Mouse (Mus musculus): Measurements from ENCODE around the gene Iyd. TPM values are rescaled to one million over a fixed set of nuclear protein-coding genes. Genes with fewer than 3 reads are reported as not detected.
A peak's percentile ranks its signal among the peaks of the same experiment; 100 is the strongest.

Gene Iyd
- polyA plus RNA-seq, 1 experiment from 2014 or later, result 16.0 TPM

DNA sequence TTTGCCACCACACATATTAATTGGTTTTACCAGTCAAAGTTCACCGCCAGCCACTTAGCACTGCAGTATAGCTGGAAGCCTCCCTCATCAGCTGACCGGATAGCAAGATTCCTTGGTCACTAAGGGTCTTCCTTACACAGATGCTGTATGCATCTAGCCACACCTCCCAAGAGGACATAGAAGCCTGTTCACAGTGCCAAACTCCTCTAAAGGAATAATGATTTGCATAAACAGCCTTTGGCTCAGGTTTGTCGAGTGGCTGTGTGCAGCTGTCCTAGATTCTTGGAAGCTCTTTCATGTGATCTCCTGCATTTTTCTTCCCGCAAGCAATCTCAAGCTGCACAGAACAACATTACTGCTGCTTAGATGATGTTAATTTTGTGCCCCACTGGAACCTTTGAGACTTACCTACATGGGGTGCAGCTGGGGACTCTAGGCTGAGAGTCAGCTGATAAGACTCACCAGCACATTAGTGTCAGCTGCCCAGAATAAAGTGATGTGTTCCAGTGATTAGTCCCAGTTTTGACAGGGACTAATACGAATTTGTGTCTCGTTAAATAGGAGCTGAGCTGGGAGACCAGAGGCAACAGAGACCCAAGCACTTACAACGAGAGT is 30.3 kb upstream of the Iyd start:
- WGBS, result 67% methylated on average over 7 of the region's 7 CpGs
- Histone ChIP-seq H3K27ac (no peak overlapping the region), H3K9ac (ENCODE audit: low read depth, low read length) (no peak overlapping the region), H3K4me3 (replicated peaks; ENCODE audit: low read depth, low read length) (no peak overlapping the region), H3K27me3 (ENCODE audit: insufficient read depth, low read length) (no peaks in the 10 kb centered on the region), H3K4me2 (ENCODE audit: low read length) (no peak overlapping the region), H3K36me3 (ENCODE audit: insufficient read depth, low read length) (no peaks in the 10 kb centered on the region), H3K9me3 (replicated peaks; ENCODE audit: low read length) (no peaks in the 10 kb centered on the region), H3K4me1 (replicated peaks; ENCODE audit: insufficient read depth, low read length) (no peaks in the 10 kb centered on the region)
- ATAC-seq (replicated peaks; ENCODE audit: low FRiP score, low read depth), result no peak
- TF ChIP-seq CTCF (IDR thresholded peaks at IDR 0.05; ENCODE audit: low read depth), result no peak
- DNase-seq (ENCODE audit: low spot score), result no peak

DNA sequence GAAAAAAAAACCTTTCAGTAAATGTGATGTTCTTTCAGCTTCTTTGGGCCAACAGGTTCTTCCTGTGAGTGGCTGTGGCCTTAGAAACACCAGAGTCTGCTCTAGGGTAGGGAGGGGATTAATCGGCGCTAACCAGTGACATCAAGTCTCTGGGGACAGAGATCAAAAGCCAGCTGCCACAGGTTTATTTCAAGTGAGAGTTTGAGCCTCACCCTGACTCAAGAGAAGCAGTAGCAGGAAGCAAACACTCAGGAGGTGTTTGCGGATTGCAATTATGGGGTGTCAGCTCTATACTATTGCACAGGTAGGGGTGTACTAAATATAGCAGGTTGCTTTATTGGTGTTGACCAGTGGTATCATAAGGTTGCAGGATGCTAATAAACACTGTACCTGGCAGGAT is 29.6 kb upstream of the Iyd start:
- WGBS, result 76% methylated on average over 3 of the region's 3 CpGs
- no peak overlapping the region for H3K27ac ChIP-seq

GRCm38 (mm10) chr10:3511401-3511800 is 28.6 kb upstream of the Iyd start:
- 47% methylated on average over 3 of the region's 3 CpGs for WGBS
- no peaks in the 10 kb centered on the region for H3K36me3 ChIP-seq (ENCODE audit: insufficient read depth, low read length)
- ATAC-seq (replicated peaks; ENCODE audit: low FRiP score, low read depth), result no peak
- H3K4me3 ChIP-seq (replicated peaks; ENCODE audit: low read depth, low read length), result no peak overlapping the region
- no peaks in the 10 kb centered on the region for H3K27me3 ChIP-seq (ENCODE audit: insufficient read depth, low read length)
- H3K4me1 ChIP-seq (replicated peaks; ENCODE audit: insufficient read depth, low read length), result no peaks in the 10 kb centered on the region
- no peaks in the 10 kb centered on the region for H3K9me3 ChIP-seq (replicated peaks; ENCODE audit: low read length)
- no peak for TF ChIP-seq CTCF (IDR thresholded peaks at IDR 0.05; ENCODE audit: low read depth)
- no peak overlapping the region for H3K9ac ChIP-seq (ENCODE audit: low read depth, low read length)
- no peak for DNase-seq (ENCODE audit: low spot score)
- no peak overlapping the region for H3K27ac ChIP-seq
- no peak overlapping the region for H3K4me2 ChIP-seq (ENCODE audit: low read length)

More for the DNA sequence above, 29.6 kb upstream of the Iyd start:
- no peaks in the 10 kb centered on the region for H3K4me1 ChIP-seq (replicated peaks; ENCODE audit: insufficient read depth, low read length)
- DNase-seq (ENCODE audit: low spot score), result no peak
- H3K27me3 ChIP-seq (ENCODE audit: insufficient read depth, low read length), result no peaks in the 10 kb centered on the region
- H3K36me3 ChIP-seq (ENCODE audit: insufficient read depth, low read length), result no peaks in the 10 kb centered on the region
- H3K9me3 ChIP-seq (replicated peaks; ENCODE audit: low read length), result no peaks in the 10 kb centered on the region
- no peak for TF ChIP-seq CTCF (IDR thresholded peaks at IDR 0.05; ENCODE audit: low read depth)
- no peak for ATAC-seq (replicated peaks; ENCODE audit: low FRiP score, low read depth)
- no peak overlapping the region for H3K4me2 ChIP-seq (ENCODE audit: low read length)
- H3K4me3 ChIP-seq (replicated peaks; ENCODE audit: low read depth, low read length), result no peak overlapping the region
- H3K9ac ChIP-seq (ENCODE audit: low read depth, low read length), result no peak overlapping the region

- Histone ChIP-seq H3K9me3 (replicated peaks; ENCODE audit: low read length) (no peaks in the 10 kb centered on the region), H3K9ac (ENCODE audit: low read depth, low read length) (no peak overlapping the region), H3K4me2 (ENCODE audit: low read length) (no peak overlapping the region), H3K4me1 (replicated peaks; ENCODE audit: insufficient read depth, low read length) (no peaks in the 10 kb centered on the region), H3K27me3 (ENCODE audit: insufficient read depth, low read length) (no peaks in the 10 kb centered on the region), H3K4me3 (replicated peaks; ENCODE audit: low read depth, low read length) (no peak overlapping the region), H3K27ac (no peak overlapping the region), H3K36me3 (ENCODE audit: insufficient read depth, low read length) (no peaks in the 10 kb centered on the region)
- 74% methylated on average over 8 of the region's 8 CpGs for WGBS
- no peak for DNase-seq (ENCODE audit: low spot score)
- ATAC-seq (replicated peaks; ENCODE audit: low FRiP score, low read depth), result no peak
- TF ChIP-seq CTCF (IDR thresholded peaks at IDR 0.05; ENCODE audit: low read depth), result peak; percentile 39; the same call in 1 of the 2 replicates
Observed at GRCm38 (mm10) chr10:3512620-3513305, 27.3 kb upstream of the Iyd start.

GRCm38 (mm10) chr10:3513947-3514346 is 26.1 kb upstream of the Iyd start:
- Histone ChIP-seq H3K36me3 (ENCODE audit: insufficient read depth, low read length) (no peaks in the 10 kb centered on the region), H3K4me2 (ENCODE audit: low read length) (no peak overlapping the region), H3K4me3 (replicated peaks; ENCODE audit: low read depth, low read length) (no peak overlapping the region), H3K27ac (no peak overlapping the region), H3K4me1 (replicated peaks; ENCODE audit: insufficient read depth, low read length) (no peaks in the 10 kb centered on the region), H3K9ac (ENCODE audit: low read depth, low read length) (no peak overlapping the region), H3K27me3 (ENCODE audit: insufficient read depth, low read length) (no peaks in the 10 kb centered on the region), H3K9me3 (replicated peaks; ENCODE audit: low read length) (no peaks in the 10 kb centered on the region)
- TF ChIP-seq CTCF (IDR thresholded peaks at IDR 0.05; ENCODE audit: low read depth), result no peak
- WGBS, result 79% methylated on average over 6 of the region's 6 CpGs
- no peak for DNase-seq (ENCODE audit: low spot score)
- ATAC-seq (replicated peaks; ENCODE audit: low FRiP score, low read depth), result no peak

GRCm38 (mm10) chr10:3514634-3515033 is 25.4 kb upstream of the Iyd start:
- no peak overlapping the region for H3K9ac ChIP-seq (ENCODE audit: low read depth, low read length)
- TF ChIP-seq CTCF (IDR thresholded peaks at IDR 0.05; ENCODE audit: low read depth), result no peak
- 93% methylated on average over 1 of the region's 1 CpGs for WGBS
- no peak overlapping the region for H3K4me2 ChIP-seq (ENCODE audit: low read length)
- ATAC-seq (replicated peaks; ENCODE audit: low FRiP score, low read depth) (no peak), DNase-seq (ENCODE audit: low spot score) (no peak)
- H3K4me1 ChIP-seq (replicated peaks; ENCODE audit: insufficient read depth, low read length), result no peaks in the 10 kb centered on the region
- H3K36me3 ChIP-seq (ENCODE audit: insufficient read depth, low read length), result no peaks in the 10 kb centered on the region
- H3K27ac ChIP-seq, result no peak overlapping the region
- no peaks in the 10 kb centered on the region for H3K9me3 ChIP-seq (replicated peaks; ENCODE audit: low read length)
- no peak overlapping the region for H3K4me3 ChIP-seq (replicated peaks; ENCODE audit: low read depth, low read length)
- H3K27me3 ChIP-seq (ENCODE audit: insufficient read depth, low read length), result no peaks in the 10 kb centered on the region

All from kidney, postnatal 0 days (tissue).